Mouse (Mus musculus) layer of hippocampus, postnatal 36 days (tissue): ENCODE results near the gene Syne3. TPM values are rescaled to one million over a fixed set of nuclear protein-coding genes. Genes with fewer than 3 reads are reported as not detected.

ENCODE experiments used
- DNase-seq, 2 experiments: peaks; one replicate each; pipeline ENCODE4 v3.0.0; 2022
- microRNA-seq, 2 experiments: library from miRNA; unstranded; fragments of <30 nt; microRNA quantifications; one replicate each; pipeline ENCODE4 v1.2.0; 2021
- total RNA-seq, 2 experiments: library from RNA; stranded (reverse); gene quantifications; 2 replicates each; pipeline ENCODE4 v1.2.3; 2021

Gene Syne3
- total RNA-seq, 2 experiments from 2014 or later, result 1.3 to 2.0 TPM

DNA sequence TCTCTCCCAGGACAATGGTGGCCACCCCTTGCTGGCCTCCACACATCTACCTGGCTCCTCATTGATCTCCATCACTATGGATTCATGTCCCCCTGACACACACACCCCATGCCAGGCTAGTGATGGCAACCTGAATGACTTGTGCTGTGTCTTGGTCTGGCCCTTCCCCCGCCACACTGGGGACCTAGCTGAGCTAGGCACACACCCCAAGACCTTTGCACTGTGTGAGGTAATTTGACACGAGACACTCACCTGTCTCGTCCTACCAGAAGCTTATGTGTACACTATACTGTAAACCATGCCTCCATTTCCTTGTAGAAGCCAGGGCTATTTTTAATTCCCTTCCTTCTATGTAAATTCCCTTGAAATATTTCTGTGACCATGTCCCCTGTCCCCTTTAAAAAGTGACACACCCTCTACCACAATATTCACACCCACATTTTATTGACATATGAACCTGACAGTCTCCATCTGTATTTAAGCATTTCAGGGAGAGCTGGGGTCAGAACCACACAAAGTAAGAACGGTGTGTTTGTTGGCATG lies 128.0 kb downstream of the Syne3 start:
- no peak for DNase-seq

- DNase-seq, result no peak
These were observed 129.2 kb downstream of the Syne3 start for GRCm38 (mm10) chr12:104880367-104880766.

Small RNA genes lying within 50 kb of the gene (microRNA-seq; reads per million reads assigned to microRNA genes)
- 13.7 to 17.1 reads per million in 2 experiments for gene Mir3069

Other genes starting within 250 kb of the Syne3 start
- 100 to 1,000 TPM in 1 of 2 experiments, 10 to 100 TPM in 1; 91.9 to 104 TPM for gene Clmn, start 144.7 kb downstream of the Syne3 start, total RNA-seq
- gene Glrx5, start 22.9 kb upstream of the Syne3 start, total RNA-seq, result 10 to 100 TPM; 45.6 to 45.9 TPM
- gene Tcl1b2, start 136.2 kb upstream of the Syne3 start, total RNA-seq, result not detected
- not detected for gene Tcl1b1, start 149.9 kb upstream of the Syne3 start, total RNA-seq
- gene Tcl1b5, start 166.5 kb upstream of the Syne3 start, total RNA-seq, result not detected
- gene Tcl1b3, start 181.2 kb upstream of the Syne3 start, total RNA-seq, result not detected
- not detected for gene Tcl1b4, start 192.1 kb upstream of the Syne3 start, total RNA-seq
- gene Tcl1, start 213.0 kb upstream of the Syne3 start, total RNA-seq, result not detected